Mouse (Mus musculus): ENCODE results near the gene Psmd8. TPM values are rescaled to one million over a fixed set of nuclear protein-coding genes. Genes with fewer than 3 reads are reported as not detected.
"Not testable (repeated sequence)": the region's sequence is repeated elsewhere in the genome, so short reads cannot be mapped to it uniquely, and the experiment has no call there.

The Psmd8 gene
- total RNA-seq (2021): 100 to 1,000 TPM; 188 to 192 TPM
- long read RNA-seq, experiment 1, transcript Psmd8-202 (7 exons, 1,391 nt): major isoform, 202 of 238 reads
- long read RNA-seq, experiment 1, partial matches to known transcripts: 15 of 238 reads
- long read RNA-seq, experiment 1, other reads (novel, unspliced or antisense): 20 of 238 reads
- long read RNA-seq, experiment 2, transcript Psmd8-202 (7 exons, 1,391 nt): major isoform, 200 of 246 reads
- long read RNA-seq, experiment 2, partial matches to known transcripts: 14 of 246 reads
- long read RNA-seq, experiment 2, other reads (novel, unspliced or antisense): 32 of 246 reads

DNA sequence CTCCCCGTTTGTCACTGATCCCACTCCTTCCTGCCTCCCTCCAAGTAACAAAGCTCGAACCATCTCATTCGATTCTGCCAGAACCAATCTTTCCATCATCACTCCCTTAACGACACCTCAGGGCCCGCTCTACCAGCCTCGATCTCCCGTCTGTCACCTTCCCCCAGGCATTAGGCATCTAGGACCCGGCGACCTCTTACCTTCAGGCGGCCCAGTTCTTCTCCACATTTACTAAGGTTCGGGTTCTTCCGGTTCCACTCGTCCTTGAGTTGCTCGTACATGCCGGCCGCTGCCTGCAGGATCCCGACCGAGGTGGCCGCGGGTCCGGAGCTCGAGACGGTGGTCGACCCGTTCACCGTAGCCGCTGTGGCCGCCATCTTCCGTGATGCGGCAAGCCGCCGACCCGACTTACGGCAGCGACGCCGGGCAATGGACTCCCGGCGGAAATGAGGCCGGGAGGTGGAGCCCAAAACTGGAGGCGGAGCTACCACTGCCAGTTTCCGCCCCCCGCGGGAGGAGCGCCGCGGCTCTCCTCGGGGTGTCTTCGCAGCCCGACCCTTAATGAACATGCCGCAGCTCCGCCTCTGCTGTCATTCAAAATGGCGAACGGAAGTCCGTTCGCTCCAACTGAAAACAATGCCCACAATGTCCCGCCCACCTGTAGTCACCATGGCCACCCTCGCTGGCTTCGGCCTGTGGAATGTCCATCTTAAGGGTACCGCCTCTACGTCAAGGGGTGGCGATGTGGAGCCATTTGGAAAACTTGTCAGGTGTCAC, at the start of gene Psmd8:
Gene Psmd8 (minus strand): TSS at position 625 of the 777 bp plus-strand sequence.
- peak; percentile 86 to 88 for DNase-seq (ENCODE audit: low spot score in 2 of 2)

DNA sequence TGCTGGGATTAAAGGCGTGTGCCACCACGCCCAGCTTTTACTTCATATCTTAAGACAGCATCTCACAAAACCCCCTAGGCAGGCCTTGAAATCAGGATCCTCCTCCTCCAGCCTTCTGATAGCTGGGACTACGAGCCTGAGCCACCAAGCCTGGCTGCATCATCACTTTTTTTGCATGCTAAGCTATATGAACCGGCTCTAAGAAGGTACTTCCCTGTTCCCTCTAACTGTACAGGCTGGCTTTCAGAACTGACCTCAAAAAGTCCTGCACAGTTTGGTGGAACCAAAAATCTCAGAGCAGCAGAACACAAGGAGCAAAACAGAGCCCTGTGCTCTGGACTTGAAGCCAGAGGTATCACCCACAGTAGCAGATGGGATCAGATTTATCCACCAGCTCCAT, 47.7 kb upstream of the Psmd8 start:
- no peak for DNase-seq (ENCODE audit: low spot score in 2 of 2)

DNA sequence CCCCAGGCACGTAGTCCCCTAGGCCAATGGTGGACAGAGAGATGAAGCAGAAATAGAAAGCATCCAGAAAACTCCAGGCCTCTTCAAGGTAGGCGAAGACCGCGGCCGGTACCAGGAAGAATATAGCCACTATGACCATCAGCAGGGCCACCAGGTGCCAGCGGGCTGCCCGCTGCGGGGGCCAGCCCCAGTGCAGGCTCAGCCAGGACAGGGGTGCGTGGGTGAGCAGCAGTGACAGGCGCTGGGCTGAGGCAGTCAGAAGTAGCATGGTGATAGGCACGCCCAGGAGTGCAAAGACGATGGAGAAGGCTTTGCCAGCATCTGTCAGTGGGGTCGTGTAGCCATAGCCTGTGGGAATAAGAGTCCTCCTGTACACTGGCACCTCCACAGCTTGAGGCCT, 45.0 kb upstream of the Psmd8 start:
- DNase-seq (ENCODE audit: low spot score in 2 of 2): no peak

DNA sequence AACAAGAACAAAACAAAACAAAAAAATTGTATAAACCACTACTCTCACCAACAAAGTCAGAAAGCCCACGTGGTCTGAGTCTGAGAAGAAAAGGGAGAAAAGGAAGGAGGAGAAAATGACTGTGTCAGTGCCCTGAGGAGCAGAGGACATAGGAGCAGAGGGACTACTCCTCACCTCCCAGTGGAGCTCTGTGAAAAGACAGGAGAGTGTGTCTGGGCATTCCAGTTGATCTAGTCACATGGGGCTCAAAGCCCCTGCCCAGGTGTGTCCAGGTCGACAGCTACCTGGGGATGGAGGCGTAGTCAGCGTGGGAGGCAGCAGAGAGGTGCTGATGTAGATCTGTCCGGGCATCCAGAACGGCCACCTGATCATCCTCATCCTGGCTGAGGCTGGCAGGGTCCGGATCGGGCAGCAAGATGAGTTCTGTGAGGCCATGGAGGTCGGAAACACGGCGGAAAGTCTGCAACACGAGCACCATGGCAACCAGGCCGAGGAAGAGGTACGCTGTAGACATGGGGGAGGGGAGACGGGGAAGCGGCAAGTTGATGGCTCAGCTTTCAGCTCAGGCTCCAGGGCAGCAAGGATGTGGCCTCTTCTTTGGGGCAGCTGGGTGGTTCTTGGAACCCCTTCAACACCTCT, 44.4 kb upstream of the Psmd8 start:
- DNase-seq (ENCODE audit: low spot score in 2 of 2): no peak

DNA sequence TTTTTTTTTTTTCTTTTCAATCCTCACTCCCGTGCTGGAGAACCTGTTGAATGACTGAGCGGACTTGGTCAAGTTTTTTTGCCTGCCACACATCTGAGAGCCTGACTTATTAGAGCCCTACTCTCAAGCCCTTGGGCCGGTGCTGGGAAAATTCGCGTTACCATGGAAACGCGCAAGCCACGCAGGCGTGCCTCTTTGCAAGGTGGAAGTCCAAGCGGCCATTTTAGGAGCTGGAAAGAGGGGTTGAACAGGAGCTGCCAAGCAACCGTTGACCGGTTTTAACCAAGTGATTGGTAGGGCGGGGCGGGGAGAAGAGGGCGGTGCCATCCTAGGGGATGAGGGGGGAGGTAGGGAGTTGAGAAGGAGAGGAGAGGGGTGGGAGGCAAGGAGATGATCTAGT, 34.3 kb upstream of the Psmd8 start:
- DNase-seq (ENCODE audit: low spot score in 2 of 2): no peak

DNA sequence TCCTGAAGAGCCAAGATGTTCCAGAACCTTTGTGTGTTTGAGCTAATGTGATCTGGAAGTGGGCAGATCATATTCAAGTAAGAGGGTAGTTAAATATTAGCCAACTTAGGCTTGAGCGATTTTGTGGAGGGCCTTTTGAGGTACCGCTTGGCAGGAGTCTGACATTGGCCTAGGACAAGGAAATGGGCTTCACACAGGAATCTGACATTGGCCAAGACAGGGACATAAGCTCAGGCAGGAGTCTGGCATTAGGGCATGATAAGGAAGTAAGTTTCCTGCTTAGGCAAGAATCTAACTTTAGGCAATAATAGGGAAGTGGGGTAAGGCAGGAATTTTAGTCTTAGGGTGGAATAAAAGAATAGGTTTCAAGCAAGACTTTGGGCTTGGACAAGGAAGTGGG, 33.7 kb upstream of the Psmd8 start:
- no peak for DNase-seq (ENCODE audit: low spot score in 2 of 2)

DNA sequence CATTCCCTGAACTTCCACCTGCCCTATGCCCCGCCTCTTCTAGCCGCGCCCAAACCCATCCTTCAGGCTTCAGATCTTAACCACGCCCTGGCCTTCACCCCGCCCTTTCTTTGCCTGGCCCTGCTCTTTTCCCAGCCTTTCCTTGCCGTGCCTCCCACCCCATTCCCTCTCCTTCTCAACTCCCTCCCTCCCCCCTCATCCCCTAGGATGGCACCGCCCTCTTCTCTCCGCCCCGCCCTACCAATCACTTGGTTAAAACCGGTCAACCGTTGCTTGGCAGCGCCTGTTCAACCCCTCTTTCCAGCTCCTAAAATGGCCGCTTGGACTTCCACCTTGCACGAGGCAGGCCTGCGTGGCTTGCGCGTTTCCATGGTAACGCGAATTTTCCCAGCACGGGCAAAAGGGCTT, 33.2 kb upstream of the Psmd8 start, which contains the start of gene Catsperg1:
Gene Catsperg1 (minus strand): TSS at position 361 of the 408 bp plus-strand sequence.
- no peak for DNase-seq (ENCODE audit: low spot score in 2 of 2)

DNA sequence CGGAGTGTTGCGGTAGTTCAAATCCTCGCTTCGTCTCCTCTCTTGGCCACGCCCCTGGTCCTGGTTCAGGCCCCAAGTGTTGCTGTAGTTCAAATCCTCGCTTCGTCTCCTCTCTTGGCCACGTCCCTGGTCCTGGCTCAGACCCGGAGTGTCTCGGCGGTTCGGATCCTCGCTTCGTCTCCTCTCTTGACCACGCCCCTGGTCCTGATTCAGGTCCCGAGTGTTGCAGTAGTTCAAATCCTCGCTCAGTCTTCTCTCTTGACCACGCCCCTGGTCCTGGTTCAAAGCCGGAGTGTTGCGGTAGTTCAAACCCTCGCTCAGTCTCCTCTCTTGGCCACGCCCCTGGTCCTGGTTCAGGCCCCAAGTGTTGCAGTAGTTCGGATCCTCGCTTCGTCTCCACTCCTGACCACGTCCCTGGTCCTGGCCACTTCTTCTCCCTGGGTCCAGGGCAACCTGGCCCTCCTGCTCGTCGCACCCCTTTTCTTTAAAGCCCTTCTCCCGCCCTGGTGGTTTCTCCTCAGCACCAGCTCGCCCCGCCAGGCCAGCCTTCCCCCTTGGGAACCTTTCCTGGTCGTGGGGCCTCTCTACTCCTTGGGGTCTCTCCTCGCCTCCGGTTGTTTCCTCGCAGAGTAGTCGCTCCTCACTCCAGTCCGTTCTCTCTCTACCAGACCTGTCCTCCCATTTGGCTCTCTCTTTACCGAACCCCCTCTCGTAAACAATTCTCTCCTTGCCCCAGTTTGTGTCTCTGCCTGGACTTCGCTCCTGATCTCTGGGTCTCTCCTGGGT, 32.5 kb upstream of the Psmd8 start:
- not testable (repeated sequence) for DNase-seq (ENCODE audit: low spot score in 2 of 2)

DNA sequence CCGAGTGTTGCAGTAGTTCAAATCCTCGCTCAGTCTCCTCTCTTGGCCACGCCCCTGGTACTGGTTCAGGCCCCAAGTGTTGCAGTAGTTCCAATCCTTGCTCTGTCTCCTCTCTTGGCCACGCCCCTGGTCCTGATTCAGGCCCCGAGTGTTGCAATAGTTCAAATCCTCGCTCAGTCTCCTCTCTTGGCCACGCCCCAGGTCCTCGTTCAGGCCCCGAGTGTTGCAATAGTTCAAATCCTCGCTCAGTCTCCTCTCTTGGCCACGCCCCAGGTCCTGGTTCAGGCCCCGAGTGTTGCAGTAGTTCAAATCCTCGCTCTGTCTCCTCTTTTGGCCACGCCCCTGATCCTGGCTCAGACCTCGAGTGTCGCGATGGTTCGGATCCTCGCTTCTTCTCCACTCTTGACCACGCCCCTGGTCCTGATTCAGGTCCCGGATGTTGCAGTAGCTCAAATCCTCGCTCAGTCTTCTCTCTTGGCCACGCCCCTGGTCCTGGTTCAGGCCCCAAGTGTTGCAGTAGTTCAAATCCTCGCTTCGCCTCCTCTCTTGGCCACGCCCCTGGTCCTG, 31.8 kb upstream of the Psmd8 start:
- DNase-seq (ENCODE audit: low spot score in 2 of 2): no peak

DNA sequence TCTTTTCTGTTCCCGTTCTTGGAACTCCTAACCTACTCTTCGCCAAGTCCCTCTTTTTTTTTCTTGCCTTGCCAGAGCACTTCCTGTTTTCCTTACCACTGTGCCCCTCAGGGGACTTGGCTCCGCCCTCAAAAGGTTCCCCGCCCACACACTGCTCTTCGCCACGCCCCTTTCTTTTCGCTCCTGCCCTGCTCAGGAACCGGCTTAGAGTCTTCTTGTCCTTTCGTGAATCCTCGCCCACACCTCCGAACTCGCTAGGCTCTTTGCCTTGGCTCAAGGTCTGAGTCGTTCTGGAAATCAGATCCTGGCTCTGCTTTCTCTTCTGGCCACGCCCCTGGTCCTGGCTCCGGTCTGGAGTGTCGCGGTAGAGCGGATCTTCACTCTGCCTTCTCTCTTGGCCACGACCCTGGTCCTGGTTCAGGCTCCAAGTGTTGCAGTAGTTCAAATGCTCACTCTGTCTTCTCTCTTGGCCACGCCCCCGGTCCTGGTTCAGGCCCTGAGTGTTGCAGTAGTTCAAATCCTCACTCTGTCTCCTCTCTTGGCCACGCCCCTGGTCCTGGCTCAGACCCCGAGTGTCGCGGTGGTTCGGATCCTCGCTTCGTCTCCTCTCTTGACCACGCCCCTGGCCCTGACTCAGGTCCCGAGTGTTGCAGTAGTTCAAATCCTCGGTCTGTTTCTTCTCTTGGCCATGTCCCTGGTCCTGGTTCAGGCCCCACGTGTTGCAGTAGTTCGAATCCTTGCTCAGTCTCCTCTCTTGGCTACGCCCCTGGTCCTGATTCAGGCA, 31.1 kb upstream of the Psmd8 start:
- DNase-seq (ENCODE audit: low spot score in 2 of 2): peak; percentile 51 to 69

DNA sequence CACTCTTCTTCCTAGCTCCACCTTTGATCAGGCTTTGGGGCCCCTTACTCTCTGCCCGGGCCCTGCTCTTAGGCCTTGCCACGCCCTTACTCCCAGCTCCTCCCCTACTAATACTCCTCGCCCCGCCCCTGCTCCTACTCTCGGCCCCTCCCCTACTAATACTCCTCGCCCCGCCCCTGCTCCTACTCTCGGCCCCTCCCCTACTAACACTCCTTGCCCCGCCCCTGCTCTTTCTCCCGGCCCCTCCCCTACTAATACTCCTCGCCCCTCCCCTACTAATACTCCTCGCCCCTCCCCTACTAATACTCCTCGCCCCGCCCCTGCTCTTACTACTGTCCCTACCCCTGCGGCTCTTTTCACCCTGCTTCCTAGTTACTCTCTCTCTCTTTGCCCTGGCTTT, 30.5 kb upstream of the Psmd8 start:
- DNase-seq (ENCODE audit: low spot score in 2 of 2): peak in 1 of 2 experiments; percentile 24

DNA sequence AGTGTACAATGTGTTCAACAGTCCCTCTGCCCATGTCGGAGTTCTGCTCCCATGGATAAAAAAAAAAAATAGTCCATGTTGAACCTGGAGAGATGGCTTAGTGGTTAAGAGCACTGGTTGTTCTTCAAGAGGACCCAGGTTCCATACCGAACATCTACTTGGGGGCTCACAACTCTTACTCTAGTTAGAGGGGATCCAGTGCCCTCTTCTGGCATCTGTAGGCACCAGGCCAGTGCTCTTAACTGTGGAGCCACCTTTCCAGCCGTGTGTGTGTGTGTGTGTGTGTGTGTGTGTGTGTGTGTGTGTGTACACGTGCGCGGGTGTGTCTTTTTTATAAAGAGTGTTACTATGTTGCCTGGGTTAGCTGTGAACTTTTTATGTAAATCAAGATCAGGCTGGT, 22.1 kb upstream of the Psmd8 start:
- no peak for DNase-seq (ENCODE audit: low spot score in 2 of 2)

DNA sequence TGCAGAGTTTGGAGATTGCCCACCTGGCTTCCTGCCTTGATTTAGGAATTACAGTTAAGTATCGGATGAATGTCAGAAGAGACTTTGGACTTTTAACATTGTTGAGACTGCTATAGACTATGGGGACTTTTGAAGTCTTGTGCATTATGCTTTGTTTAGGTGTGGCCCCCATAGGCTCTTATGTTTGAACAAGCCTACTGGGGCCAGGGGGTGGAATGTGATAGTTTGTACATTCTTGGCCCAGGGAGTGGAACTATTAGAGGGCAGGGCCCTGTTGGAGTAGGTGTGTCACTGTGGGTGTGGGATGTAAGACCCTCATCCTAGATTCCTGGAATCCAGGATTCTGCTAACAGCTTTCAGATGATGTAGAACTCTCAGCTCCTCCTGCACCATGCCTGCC, 13.7 kb upstream of the Psmd8 start:
- not testable (repeated sequence) for DNase-seq (ENCODE audit: low spot score in 2 of 2)

DNA sequence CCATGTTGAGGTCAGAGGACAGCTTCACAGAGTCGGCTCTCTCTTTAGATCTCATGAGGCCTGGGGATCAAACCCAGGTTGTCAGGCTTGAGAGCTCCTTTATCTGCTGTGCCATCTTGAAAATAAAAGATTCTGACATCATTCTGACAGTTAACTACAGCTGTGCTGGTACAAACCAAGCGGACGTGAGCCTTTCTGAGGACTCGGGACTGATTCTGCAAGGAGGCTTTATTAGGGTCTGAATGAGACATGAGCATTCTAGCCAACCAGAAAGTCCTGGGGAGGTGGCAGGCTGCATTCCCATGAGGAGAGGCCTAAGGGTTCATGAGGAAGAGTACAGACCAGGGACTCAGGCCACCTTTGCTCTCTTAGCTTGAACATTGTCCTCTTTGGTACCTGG, 822 bp upstream of the Psmd8 start:
- not testable (repeated sequence) for DNase-seq (ENCODE audit: low spot score in 2 of 2)

DNA sequence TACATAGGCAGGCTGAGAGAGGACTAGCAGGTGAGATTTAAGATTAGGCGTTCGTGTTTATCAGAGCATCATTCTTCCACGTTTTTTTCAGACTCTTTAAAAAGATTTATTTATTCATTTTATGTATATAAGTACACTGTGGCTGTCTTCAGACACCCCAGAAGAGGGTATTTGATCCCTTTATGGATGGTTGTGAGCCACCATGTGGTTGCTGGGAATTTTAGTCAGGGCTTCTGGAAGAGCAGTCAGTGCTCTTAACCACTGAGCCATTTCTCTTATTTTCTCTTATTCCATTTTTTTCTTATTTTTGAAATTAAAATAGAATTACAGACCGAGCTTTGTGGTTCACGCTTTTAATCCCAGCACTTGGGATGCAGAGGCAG, 344 bp upstream of the Psmd8 start:
- DNase-seq (ENCODE audit: low spot score in 2 of 2): no peak

DNA sequence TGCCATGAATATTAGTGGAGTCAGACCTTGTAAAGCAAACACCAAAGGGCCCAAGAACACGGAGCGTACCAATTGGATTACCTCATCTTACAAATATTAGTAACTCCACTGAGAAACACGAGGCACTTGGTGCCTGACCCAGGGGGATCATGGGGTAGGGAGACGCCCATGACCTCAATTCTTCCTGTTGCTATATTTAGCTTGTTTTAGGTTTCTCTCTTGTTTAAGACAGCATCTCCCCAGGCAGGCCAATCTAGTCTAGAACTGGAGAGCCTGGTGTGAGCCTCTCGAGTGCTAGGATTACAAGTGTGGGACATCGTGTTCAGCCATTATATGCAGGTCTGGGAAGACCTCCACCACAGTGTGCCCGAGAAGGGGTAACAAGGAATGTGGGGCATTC, 1.2 kb downstream of the Psmd8 start:
- no peak for DNase-seq (ENCODE audit: low spot score in 2 of 2)

DNA sequence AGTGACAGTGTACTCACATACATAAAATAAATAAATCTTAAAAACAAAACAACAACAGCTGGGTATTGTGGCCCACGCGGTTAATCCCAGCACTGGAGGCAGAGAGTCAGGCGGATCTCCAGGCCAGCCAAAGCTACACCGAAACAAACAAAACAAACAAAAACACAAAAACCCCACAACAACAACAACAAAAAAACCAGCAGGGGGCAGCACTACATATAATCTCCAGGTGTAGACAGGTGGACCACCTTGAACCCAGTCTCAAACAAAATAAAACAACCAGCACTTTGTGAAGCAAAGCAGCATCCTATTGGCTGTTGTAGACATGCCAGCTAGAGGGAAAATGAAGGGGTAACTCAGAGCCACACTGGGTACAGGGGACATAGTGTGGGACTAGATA, 2.4 kb downstream of the Psmd8 start:
- DNase-seq (ENCODE audit: low spot score in 2 of 2): no peak

DNA sequence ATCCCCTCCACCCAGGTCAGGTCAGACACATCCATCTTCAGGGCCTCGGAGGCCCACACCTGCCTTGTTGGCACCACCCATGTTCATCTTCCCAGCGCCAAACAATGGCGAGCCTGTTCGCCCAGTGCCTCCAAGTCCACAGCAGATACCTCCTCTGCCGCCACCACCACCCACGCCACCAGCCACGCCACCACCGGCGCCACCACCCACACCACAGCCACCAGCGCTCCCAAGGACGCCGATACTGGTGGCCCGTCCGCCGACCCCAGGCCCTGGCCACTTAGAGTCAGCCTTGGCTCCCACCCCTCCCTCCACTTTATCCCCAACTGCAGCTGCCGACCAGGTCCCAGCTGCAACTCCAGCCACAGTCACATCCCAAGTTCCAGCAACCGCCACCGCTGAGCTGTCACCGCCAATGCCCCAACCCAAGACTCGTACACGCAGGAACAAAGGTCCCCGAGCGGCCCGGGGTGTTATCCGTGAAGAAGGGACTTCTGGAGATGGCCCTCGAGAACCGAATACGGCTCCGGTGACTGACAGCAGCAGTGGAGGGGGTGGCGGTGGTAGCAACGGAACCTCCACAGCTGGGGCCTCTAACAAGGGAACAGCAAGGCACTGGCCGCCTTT, 8.0 kb downstream of the Psmd8 start:
- DNase-seq (ENCODE audit: low spot score in 2 of 2): no peak

DNA sequence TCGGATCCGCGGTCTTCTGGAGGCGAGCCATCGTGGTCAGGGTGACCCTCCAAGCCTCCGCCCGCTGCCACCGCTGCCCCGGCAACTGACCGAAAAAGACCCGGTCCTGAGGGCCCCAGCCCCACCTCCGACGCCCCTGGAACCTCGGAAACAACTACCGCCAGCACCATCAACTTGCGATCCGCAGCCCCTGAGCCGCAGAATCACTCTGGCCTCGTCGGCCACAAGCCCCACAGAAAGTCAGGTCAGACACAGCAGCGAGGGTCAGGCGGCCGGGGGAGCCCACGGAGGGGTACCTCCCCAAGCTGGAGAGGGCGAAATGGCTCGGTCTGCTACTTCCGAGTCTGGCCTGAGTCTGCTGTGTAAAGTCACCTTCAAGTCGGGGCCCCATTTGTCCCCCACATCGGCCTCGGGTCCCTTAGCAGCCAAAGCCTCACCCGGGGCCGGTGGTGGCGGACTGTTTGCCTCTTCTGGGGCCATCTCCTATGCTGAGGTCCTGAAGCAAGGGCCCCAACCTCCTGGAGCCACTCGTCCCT, 8.9 kb downstream of the Psmd8 start:
- no peak for DNase-seq (ENCODE audit: low spot score in 2 of 2)
